Mouse (Mus musculus) liver, adult 10 weeks (tissue): Measurements from ENCODE around the gene Ankrd34a. TPM values are rescaled to one million over a fixed set of nuclear protein-coding genes. Genes with fewer than 3 reads are reported as not detected.

Experiments
- polyA plus RNA-seq: library from polyadenylated mRNA; stranded (reverse); fragments of 350-450 nt; fragmentation: Illumina TruSeq; extraction: RNeasy Lipid Tissue Mini Kit (QIAGEN cat#74804); gene quantifications from one replicate; pipeline ENCODE4 v1.2.3, GENCODE M21; 2014; ENCODE audit warnings: low read depth, low replicate concordance

The Ankrd34a gene
- polyA plus RNA-seq = not detected

GRCm38 (mm10) chr3:96596228-96596707 is at the start of gene Ankrd34a:
Gene Ankrd34a (plus strand): TSS chr3:96596636.

GRCm38 (mm10) chr3:96557694-96558093 is 38.7 kb upstream of the Ankrd34a start, which contains the start of gene Txnip:
Gene Txnip (plus strand): TSS chr3:96557957.

GRCm38 (mm10) chr3:96576690-96577541 is 19.5 kb upstream of the Ankrd34a start, which contains the start of gene Gm16253:
Gene Gm16253 (plus strand): TSS chr3:96576984.

GRCm38 (mm10) chr3:96593790-96594560 is 2.5 kb upstream of the Ankrd34a start, which contains the start of gene Polr3gl:
Gene Polr3gl (minus strand): TSS chr3:96594181.

DNA sequence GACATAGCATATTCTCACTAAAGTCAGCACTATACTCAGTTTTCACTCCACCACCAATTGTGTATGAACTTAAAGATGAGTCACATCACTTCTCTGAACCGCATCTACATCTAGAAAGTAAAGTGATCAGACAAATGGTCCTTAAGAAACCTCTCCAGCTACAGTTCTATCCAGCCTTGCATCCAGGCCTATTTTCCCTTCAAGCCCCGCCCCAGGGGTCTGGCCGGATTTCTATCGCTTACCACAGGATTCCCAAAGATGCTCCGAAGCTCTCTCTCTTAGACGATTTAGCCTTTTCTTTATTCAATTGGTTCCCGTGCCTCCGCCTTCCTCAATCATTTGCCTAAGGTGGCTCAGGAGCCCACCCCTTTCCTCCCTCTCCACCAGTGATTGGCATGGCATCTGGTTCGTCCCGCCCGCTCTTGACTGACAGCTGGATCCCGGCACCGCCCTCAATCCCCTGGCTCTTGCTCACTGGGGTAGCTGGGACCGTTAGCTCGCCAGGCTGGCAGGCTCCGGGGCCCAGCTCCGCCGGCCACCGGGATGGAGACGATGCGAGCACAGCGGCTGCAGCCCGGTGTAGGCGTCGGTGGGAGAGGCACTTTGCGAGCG is 4.3 kb downstream of the Ankrd34a start, which contains the start of gene Lix1l:
Lix1l (plus strand) TSS at position 511 of the 612 bp plus-strand sequence.

GRCm38 (mm10) chr3:96629729-96630600 is 33.5 kb downstream of the Ankrd34a start, which contains the start of gene Rbm8a:
Gene Rbm8a (plus strand): TSS chr3:96629933.

DNA sequence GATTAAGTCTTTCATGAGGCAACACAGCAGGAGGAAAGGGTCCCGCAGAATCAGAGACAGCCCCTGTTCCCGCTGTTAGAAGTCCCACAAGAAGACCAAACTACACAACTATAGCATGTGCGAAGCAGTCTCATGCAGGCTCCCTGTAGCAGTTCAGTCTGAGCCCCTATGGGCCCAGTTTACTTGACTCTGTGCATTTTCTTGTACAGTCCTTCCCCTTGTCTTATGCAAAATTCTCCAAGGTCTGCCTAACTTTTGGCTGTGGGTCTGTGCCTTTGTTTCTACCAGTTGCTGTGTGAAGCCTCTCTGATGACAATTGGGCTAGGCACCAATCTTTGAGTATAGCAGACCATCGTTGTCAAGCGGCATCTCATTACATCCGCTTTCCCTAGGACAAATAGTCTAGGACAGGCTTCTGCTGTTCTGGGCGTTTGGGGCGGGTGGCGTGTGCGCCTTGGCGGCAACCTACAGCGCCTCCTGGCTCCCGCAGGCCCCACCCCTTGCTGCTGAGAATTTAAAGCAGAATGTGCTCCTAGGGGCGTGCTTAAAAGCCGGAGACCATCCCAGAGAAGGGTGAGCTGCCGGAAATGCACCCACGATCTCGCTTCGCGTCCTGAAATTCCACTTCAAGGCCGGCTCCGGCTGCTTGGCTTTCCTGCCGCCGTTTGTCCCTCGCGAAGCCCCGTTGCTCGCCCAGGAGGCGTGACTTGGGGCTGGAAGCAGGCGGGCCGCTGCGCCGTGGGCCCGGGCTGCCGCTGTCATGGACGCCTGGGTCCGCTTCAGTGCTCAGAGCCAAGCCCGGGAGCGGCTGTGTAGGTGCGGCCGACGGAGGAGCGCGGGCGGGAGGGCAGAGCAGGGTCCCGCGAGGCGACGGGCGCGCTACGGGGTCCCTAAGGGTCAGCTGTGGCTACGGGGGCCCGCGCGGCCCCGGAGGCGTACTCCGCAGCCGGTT is 38.8 kb downstream of the Ankrd34a start, which contains the start of the genes Pex11b and Gm42957:
Pex11b (plus strand) TSS at position 449 of the 952 bp plus-strand sequence.
Gm42957 (plus strand) TSS at position 547 of the 952 bp plus-strand sequence.

GRCm38 (mm10) chr3:96645018-96645649 is 48.7 kb downstream of the Ankrd34a start, which contains the start of gene Itga10:
Gene Itga10 (plus strand): TSS chr3:96645584.

Other genes with a start within 250 kb of the Ankrd34a start
- gene BC107364, start 144.3 kb upstream of the Ankrd34a start, polyA plus RNA-seq = not detected
- 65.1 TPM for gene Hfe2, start 71.5 kb upstream of the Ankrd34a start, polyA plus RNA-seq
- gene Txnip, start 38.7 kb upstream of the Ankrd34a start, polyA plus RNA-seq = 30.9 TPM
- not detected for gene Gm16253, start 19.7 kb upstream of the Ankrd34a start, polyA plus RNA-seq
- gene Polr3gl, start 2.5 kb upstream of the Ankrd34a start, polyA plus RNA-seq = 22.8 TPM
- gene Lix1l, start 4.5 kb downstream of the Ankrd34a start, polyA plus RNA-seq = 3.8 TPM
- gene Rbm8a, start 33.3 kb downstream of the Ankrd34a start, polyA plus RNA-seq = 21.6 TPM
- 14.7 TPM for gene Pex11b, start 38.7 kb downstream of the Ankrd34a start, polyA plus RNA-seq
- not detected for gene Gm42957, start 38.8 kb downstream of the Ankrd34a start, polyA plus RNA-seq
- gene Itga10, start 48.9 kb downstream of the Ankrd34a start, polyA plus RNA-seq = 0.26 TPM
- not detected for gene Ankrd35, start 73.5 kb downstream of the Ankrd34a start, polyA plus RNA-seq
- gene Pias3, start 99.7 kb downstream of the Ankrd34a start, polyA plus RNA-seq = 2.7 TPM
- gene Nudt17, start 111.9 kb downstream of the Ankrd34a start, polyA plus RNA-seq = not detected
- gene Polr3c, start 131.0 kb downstream of the Ankrd34a start, polyA plus RNA-seq = 11.7 TPM
- 65.2 TPM for gene Rnf115, start 131.0 kb downstream of the Ankrd34a start, polyA plus RNA-seq
- gene Pdzk1, start 232.6 kb downstream of the Ankrd34a start, polyA plus RNA-seq = 28.7 TPM
- gene Cd160, start 232.7 kb downstream of the Ankrd34a start, polyA plus RNA-seq = 0.48 TPM